Mouse (Mus musculus): ENCODE data around the gene Tspan32. TPM values are rescaled to one million over a fixed set of nuclear protein-coding genes. Genes with fewer than 3 reads are reported as not detected.

Gene Tspan32
- total and polyA plus RNA-seq, 2 experiments from 2014 or later, result 0.16 to 0.40 TPM

DNA sequence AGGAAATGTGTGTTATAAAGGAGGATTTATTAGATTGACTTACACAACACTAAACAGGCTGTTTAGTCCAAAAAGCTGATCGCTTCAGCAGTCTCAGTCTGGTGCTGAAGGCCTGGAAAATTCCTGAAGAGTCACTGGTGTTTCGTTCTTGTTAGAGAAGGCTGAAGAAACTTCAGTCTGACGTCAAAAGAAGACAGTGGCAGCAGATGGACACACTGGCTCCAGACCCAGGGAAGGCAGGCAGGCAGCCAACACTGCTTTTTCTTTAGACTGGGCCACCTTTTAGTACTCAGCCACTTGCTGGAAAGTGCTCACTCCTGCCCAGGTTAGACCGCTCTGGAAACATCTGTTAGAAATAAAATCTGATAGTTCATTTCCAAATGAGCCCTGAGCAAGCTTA, 28.7 kb downstream of the Tspan32 start:
- 71% methylated on average over 4 of the region's 4 CpGs for WGBS
- peaks cover 19% of the 10 kb centered on the region; the same call in 1 of the 2 replicates for H3K36me3 ChIP-seq (ENCODE audit: insufficient read depth, low read length)
- H3K9ac ChIP-seq (replicated peaks; ENCODE audit: low read length), result no peak overlapping the region
- no peak overlapping the region for H3K4me2 ChIP-seq (ENCODE audit: low read depth, low read length)
- H3K4me3 ChIP-seq (ENCODE audit: low read length), result no peak overlapping the region
- no peaks in the 10 kb centered on the region for H3K27me3 ChIP-seq (ENCODE audit: insufficient read depth, low read length)
- no peaks in the 10 kb centered on the region for H3K9me3 ChIP-seq (ENCODE audit: low read length)
- no peak overlapping the region for H3K27ac ChIP-seq
- no peak for TF ChIP-seq CTCF (IDR thresholded peaks at IDR 0.05; ENCODE audit: low read depth)
- no peaks in the 10 kb centered on the region for H3K4me1 ChIP-seq (ENCODE audit: insufficient read depth, low read length)
- DNase-seq (ENCODE audit: low spot score) (no peak), ATAC-seq (no peak)

GRCm38 (mm10) chr7:143034112-143034511, 29.3 kb downstream of the Tspan32 start:
- ATAC-seq, result no peak
- Histone ChIP-seq H3K4me3 (ENCODE audit: low read length) (no peak overlapping the region), H3K36me3 (ENCODE audit: insufficient read depth, low read length) (peaks cover 24% of the 10 kb centered on the region; the same call in 1 of the 2 replicates), H3K9me3 (ENCODE audit: low read length) (no peaks in the 10 kb centered on the region), H3K27ac (no peak overlapping the region), H3K4me1 (ENCODE audit: insufficient read depth, low read length) (no peaks in the 10 kb centered on the region), H3K4me2 (ENCODE audit: low read depth, low read length) (no peak overlapping the region), H3K27me3 (ENCODE audit: insufficient read depth, low read length) (no peaks in the 10 kb centered on the region), H3K9ac (replicated peaks; ENCODE audit: low read length) (no peak overlapping the region)
- TF ChIP-seq CTCF (IDR thresholded peaks at IDR 0.05; ENCODE audit: low read depth), result no peak
- WGBS, result 92% methylated on average over 2 of the region's 2 CpGs
- no peak for DNase-seq (ENCODE audit: low spot score)

DNA sequence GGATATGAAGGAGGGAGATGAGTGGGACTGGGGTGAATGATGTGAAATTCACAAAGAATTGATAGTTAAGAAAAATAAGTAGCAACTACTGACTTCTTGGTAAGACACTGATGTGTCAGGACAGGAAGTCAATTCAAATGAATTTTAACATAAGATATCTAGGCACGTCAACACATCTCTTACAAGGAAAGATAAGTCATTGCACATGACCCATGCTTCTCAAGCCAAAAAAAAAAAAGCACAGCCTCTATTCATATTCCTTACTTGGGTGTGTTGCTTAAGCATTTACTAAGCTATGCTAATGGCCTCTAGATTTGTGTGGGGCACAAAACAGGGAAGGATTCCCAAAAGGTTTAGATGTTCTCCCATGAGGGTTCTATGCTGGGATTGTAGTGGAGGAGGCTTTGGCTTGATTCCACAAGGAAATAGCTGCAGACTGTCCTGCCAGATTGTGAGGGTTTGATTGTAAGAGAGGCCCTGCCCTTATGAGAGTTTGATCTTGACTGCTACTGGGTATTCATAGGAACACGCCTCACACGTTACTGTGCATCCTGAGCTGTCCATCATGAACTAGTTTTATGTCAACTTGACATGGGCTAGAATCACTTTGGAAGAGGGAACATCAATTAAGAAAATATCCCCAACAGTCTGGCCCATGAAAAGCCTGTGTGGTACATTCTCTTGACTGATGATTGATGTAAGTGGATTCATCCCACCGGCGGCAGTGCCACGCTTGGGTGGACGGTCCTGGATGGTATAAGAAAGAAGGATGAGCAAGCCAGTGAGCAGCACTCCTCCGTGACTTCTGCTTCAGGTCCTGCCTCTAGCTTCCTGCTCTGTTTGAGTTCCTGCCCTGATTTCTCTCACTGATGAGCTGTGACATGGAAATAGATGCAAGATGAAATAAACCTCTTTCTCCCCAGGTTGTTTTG, 29.9 kb downstream of the Tspan32 start:
- peaks cover 31% of the 10 kb centered on the region; the same call in 1 of the 2 replicates for H3K36me3 ChIP-seq (ENCODE audit: insufficient read depth, low read length)
- 92% methylated on average over 8 of the region's 8 CpGs for WGBS

DNA sequence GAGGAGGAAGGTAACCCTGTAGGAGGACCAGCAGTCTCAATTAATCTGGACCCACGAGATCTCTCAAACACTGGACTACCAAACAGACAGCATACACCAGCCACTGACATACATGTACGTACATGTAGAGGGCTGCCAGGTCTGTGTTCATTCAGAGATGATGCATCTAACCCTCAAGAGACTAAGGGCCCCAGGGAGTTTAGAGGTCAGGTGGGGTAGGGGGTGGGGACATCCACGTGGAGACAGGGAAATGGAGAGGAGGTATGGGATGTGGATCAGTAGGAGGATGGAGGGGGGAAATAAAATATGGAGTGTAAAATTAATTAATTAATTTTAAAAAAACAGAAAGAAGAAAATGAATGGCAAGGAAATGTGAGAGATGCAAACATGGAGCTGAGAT, 31.9 kb downstream of the Tspan32 start:
- DNase-seq (ENCODE audit: low spot score), result no peak
- 86% methylated on average over 3 of the region's 3 CpGs for WGBS
- Histone ChIP-seq H3K9me3 (ENCODE audit: low read length) (no peaks in the 10 kb centered on the region), H3K9ac (replicated peaks; ENCODE audit: low read length) (no peak overlapping the region), H3K27me3 (ENCODE audit: insufficient read depth, low read length) (no peaks in the 10 kb centered on the region), H3K4me2 (ENCODE audit: low read depth, low read length) (no peak overlapping the region), H3K27ac (no peak overlapping the region), H3K4me3 (ENCODE audit: low read length) (no peak overlapping the region), H3K4me1 (ENCODE audit: insufficient read depth, low read length) (no peaks in the 10 kb centered on the region), H3K36me3 (ENCODE audit: insufficient read depth, low read length) (peaks cover 40% of the 10 kb centered on the region)
- ATAC-seq, result no peak
- TF ChIP-seq CTCF (IDR thresholded peaks at IDR 0.05; ENCODE audit: low read depth), result no peak

More for the DNA sequence above, 29.9 kb downstream of the Tspan32 start:
- H3K9ac ChIP-seq (replicated peaks; ENCODE audit: low read length), result no peak overlapping the region
- no peaks in the 10 kb centered on the region for H3K9me3 ChIP-seq (ENCODE audit: low read length)
- ATAC-seq (no peak), DNase-seq (ENCODE audit: low spot score) (no peak)
- H3K4me1 ChIP-seq (ENCODE audit: insufficient read depth, low read length), result no peaks in the 10 kb centered on the region
- TF ChIP-seq CTCF (IDR thresholded peaks at IDR 0.05; ENCODE audit: low read depth), result no peak
- H3K27me3 ChIP-seq (ENCODE audit: insufficient read depth, low read length), result no peaks in the 10 kb centered on the region
- no peak overlapping the region for H3K4me3 ChIP-seq (ENCODE audit: low read length)
- H3K4me2 ChIP-seq (ENCODE audit: low read depth, low read length), result no peak overlapping the region
- H3K27ac ChIP-seq, result no peak overlapping the region

GRCm38 (mm10) chr7:143037306-143037705, 32.5 kb downstream of the Tspan32 start:
- no peaks in the 10 kb centered on the region for H3K27me3 ChIP-seq (ENCODE audit: insufficient read depth, low read length)
- no peak overlapping the region for H3K9ac ChIP-seq (replicated peaks; ENCODE audit: low read length)
- ATAC-seq, result no peak
- no peak overlapping the region for H3K4me3 ChIP-seq (ENCODE audit: low read length)
- H3K36me3 ChIP-seq (ENCODE audit: insufficient read depth, low read length), result peaks cover 44% of the 10 kb centered on the region
- 92% methylated on average over 4 of the region's 4 CpGs for WGBS
- no peak for TF ChIP-seq CTCF (IDR thresholded peaks at IDR 0.05; ENCODE audit: low read depth)
- no peaks in the 10 kb centered on the region for H3K9me3 ChIP-seq (ENCODE audit: low read length)
- H3K4me1 ChIP-seq (ENCODE audit: insufficient read depth, low read length), result no peaks in the 10 kb centered on the region
- no peak for DNase-seq (ENCODE audit: low spot score)
- no peak overlapping the region for H3K4me2 ChIP-seq (ENCODE audit: low read depth, low read length)
- H3K27ac ChIP-seq, result no peak overlapping the region

- peaks cover 37% of the 10 kb centered on the region for H3K36me3 ChIP-seq (ENCODE audit: insufficient read depth, low read length)
- H3K4me2 ChIP-seq (ENCODE audit: low read depth, low read length), result no peak overlapping the region
- ATAC-seq, result no peak
- no peak overlapping the region for H3K4me3 ChIP-seq (ENCODE audit: low read length)
- H3K9me3 ChIP-seq (ENCODE audit: low read length), result no peaks in the 10 kb centered on the region
- WGBS, result 95% methylated on average over 3 of the region's 3 CpGs
- H3K27me3 ChIP-seq (ENCODE audit: insufficient read depth, low read length), result no peaks in the 10 kb centered on the region
- no peak overlapping the region for H3K9ac ChIP-seq (replicated peaks; ENCODE audit: low read length)
- no peak for TF ChIP-seq CTCF (IDR thresholded peaks at IDR 0.05; ENCODE audit: low read depth)
- H3K27ac ChIP-seq, result no peak overlapping the region
- no peaks in the 10 kb centered on the region for H3K4me1 ChIP-seq (ENCODE audit: insufficient read depth, low read length)
- DNase-seq (ENCODE audit: low spot score), result no peak
Measured at GRCm38 (mm10) chr7:143038174-143038931, 33.5 kb downstream of the Tspan32 start.
